Mouse (Mus musculus): ENCODE data around the gene Acp1.

The Acp1 gene

GRCm38 (mm10) chr12:30911261-30912047 is at the start of gene Acp1, which contains the start of gene Sh3yl1:
TSS of gene Acp1 (minus strand) at chr12:30911589.
TSS of gene Sh3yl1 (plus strand) at chr12:30911668.
- peak; percentile 97 for DNase-seq (ENCODE audit: low read depth, low spot score)

- DNase-seq (ENCODE audit: low read depth, low spot score) = no peak
These were observed 32.8 kb upstream of the Acp1 start for GRCm38 (mm10) chr12:30944197-30944596.

- DNase-seq (ENCODE audit: low read depth, low spot score) = no peak
These were observed 31.9 kb upstream of the Acp1 start for GRCm38 (mm10) chr12:30943057-30943986.

GRCm38 (mm10) chr12:30936899-30937298 is 25.5 kb upstream of the Acp1 start:
- no peak for DNase-seq (ENCODE audit: low read depth, low spot score)

GRCm38 (mm10) chr12:30933299-30933698 is 21.9 kb upstream of the Acp1 start:
- no peak for DNase-seq (ENCODE audit: low read depth, low spot score)

- no peak for DNase-seq (ENCODE audit: low read depth, low spot score)
These were observed 16.8 kb upstream of the Acp1 start for GRCm38 (mm10) chr12:30928182-30928581.

- peak; percentile 24 for DNase-seq (ENCODE audit: low read depth, low spot score)
These were observed 11.0 kb upstream of the Acp1 start for GRCm38 (mm10) chr12:30922401-30922800.

- DNase-seq (ENCODE audit: low read depth, low spot score) = no peak
These were observed 1.5 kb upstream of the Acp1 start for GRCm38 (mm10) chr12:30912840-30913239.

GRCm38 (mm10) chr12:30912048-30912381 is 626 bp upstream of the Acp1 start:
- DNase-seq (ENCODE audit: low read depth, low spot score) = peak; percentile 53

GRCm38 (mm10) chr12:30910860-30911259 is 529 bp downstream of the Acp1 start:
- no peak for DNase-seq (ENCODE audit: low read depth, low spot score)

GRCm38 (mm10) chr12:30909881-30910280 is 1.5 kb downstream of the Acp1 start:
- no peak for DNase-seq (ENCODE audit: low read depth, low spot score)

- DNase-seq (ENCODE audit: low read depth, low spot score) = no peak
These were observed 2.7 kb downstream of the Acp1 start for GRCm38 (mm10) chr12:30908658-30909057.

- DNase-seq (ENCODE audit: low read depth, low spot score) = no peak
These were observed 14.3 kb downstream of the Acp1 start for GRCm38 (mm10) chr12:30897039-30897438.

- DNase-seq (ENCODE audit: low read depth, low spot score) = no peak
These were observed 20.0 kb downstream of the Acp1 start for GRCm38 (mm10) chr12:30891438-30891837.

- DNase-seq (ENCODE audit: low read depth, low spot score) = peak; percentile 68
These were observed 21.3 kb downstream of the Acp1 start for GRCm38 (mm10) chr12:30890067-30890466.

- DNase-seq (ENCODE audit: low read depth, low spot score) = no peak
These were observed 23.4 kb downstream of the Acp1 start for GRCm38 (mm10) chr12:30888003-30888402.

- no peak for DNase-seq (ENCODE audit: low read depth, low spot score)
These were observed 25.5 kb downstream of the Acp1 start for GRCm38 (mm10) chr12:30885891-30886290.

GRCm38 (mm10) chr12:30884622-30885230 is 26.7 kb downstream of the Acp1 start:
- no peak for DNase-seq (ENCODE audit: low read depth, low spot score)

- no peak for DNase-seq (ENCODE audit: low read depth, low spot score)
These were observed 27.3 kb downstream of the Acp1 start, which contains the start of gene Alkal2 for GRCm38 (mm10) chr12:30883986-30884621. TSS of gene Alkal2 (plus strand) at chr12:30884322.

GRCm38 (mm10) chr12:30883592-30883985 is 27.8 kb downstream of the Acp1 start:
- DNase-seq (ENCODE audit: low read depth, low spot score) = no peak

GRCm38 (mm10) chr12:30879447-30879846 is 31.9 kb downstream of the Acp1 start:
- DNase-seq (ENCODE audit: low read depth, low spot score) = no peak

GRCm38 (mm10) chr12:30865781-30866180 is 45.6 kb downstream of the Acp1 start:
- no peak for DNase-seq (ENCODE audit: low read depth, low spot score)

All from CD4-positive, CD25-positive, alpha-beta regulatory T cell, adult 2 months (primary cell).